Mouse (Mus musculus): ENCODE results near the gene Fjx1.

Fjx1 gene

DNA sequence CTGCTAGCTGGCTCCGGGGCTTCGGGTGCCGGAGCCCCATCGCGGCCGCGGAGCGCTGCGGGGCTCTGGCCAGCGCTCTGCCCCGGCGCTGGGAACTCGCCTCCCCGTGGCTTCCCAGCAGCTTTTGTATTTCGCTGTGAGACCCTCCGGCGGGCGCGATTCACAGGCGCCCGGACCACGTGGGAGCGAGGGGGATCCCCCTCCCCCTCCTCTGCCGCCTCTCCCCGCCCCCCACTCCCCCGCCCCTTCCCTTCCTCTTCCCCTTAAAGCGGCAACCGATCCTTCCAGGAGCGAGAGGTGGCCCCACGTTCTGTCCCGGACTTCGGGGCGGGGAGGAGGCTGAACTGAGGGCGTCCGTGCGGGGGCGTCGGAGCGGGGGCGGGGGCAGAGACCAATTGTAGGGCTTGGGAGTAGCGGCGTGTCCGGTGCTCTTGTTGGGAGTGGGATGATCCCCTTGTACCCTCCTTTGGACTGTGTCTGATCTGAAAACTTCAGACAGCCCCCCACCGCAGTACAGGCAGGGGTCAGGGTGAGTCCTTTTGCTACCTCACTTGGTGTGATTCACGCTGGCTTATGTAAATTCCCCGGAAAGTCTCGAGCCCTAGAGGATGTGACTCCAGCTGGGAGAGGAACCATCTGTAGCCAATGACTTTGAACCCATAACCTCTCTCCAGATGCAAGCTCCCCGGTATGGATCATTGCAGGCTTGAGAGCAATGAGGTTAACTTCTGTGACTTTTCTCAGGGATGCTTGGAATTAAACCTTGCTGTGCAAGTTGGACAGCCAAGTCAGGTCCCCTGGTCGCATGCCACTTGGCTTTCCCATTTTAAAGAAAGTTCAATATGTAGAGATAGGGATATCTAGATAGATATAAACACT, at the start of gene Fjx1:
TSS of gene Fjx1 (minus strand) at position 829 of the 879 bp plus-strand sequence.
- DNase-seq = no peak

DNA sequence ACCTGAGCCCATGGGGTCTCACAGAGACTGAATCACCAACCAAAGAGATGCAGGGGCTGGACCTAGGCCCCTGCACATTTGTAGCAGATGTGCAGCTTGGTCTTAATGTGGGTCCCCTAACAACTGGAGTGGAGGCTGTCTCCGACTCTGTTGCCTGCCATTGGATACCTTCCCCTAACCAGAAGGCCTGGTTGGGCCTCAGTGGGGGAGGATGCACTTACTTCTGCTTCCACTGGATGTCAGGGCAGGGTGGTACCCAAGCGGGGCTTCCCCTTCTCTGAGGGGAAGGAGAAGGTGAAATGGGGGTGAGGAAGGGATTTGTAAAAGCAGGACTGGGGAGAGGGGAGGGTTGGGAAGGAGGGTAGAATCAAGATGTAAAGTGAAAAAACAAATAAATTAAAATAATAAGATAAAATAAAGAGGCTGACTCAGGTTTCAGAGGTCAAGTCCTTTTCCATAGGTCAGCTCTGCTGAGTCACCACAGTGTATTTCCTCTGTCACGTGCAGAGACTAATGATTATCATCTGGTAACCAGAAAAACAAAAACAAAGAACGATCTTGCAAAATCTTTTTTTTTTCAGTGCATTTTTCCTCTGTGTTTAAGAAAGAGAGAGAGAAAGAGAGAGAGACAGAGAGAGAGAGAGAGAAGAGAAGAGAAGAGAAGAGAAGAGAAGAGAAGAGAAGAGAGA, 47.8 kb upstream of the Fjx1 start:
- DNase-seq = no peak

DNA sequence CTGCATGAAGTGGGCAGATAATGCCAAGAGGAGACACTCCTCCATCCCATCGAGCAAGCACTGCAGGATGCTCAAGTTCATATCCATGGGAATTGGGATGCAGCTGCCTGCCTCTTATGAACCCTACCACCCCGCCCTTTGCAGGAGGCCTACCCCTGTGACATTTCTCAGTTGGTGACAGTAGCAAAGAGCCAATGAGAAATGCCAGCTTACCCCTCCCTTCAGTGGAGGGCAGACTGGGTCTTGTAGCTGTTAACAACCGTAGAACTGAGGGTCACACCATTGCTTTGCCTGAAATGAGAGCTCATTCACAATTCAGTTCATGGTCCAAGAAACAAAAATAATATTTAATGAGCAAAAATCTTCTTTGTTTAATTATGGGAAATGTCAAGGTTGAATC, 28.4 kb upstream of the Fjx1 start:
- no peak for DNase-seq

DNA sequence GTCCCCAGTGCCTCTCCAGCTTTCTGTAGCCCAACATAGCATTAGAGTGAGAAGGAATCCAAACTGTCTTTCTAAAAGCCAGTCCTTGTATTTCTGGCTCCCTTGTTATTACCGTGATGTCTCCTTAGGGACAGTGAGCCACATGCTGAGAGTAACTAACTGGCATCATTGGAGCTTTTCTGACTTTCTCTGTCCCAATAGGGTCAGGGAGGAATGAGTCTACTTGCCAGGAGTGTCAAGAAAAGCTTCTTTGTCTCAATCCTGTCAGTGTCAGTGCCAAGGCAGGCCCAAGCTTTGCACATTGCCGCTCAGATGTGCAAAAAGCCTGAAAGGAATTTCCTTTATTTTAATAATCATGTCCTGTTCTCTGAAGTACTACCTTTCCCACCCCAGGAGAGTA, 23.8 kb upstream of the Fjx1 start:
- no peak for DNase-seq

DNA sequence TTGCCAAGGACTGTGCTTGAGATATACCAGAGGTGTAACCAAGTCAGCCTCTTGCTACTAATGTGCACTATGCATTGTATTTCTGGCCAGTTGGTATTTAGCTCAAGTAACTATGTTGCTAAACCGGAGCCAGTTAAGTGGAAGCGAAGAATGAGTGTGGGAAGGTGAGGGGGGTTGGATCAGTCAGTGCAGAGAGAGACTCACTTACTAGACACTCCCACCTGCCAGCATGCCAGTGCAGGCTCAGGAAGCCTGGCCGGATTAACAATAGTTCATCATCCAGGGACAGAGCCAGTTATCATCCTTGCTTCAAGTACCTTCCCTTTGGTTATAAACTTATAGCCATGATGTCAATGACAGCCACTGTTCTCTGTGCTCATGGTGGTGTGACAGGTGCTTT, 16.3 kb upstream of the Fjx1 start:
- DNase-seq = no peak

DNA sequence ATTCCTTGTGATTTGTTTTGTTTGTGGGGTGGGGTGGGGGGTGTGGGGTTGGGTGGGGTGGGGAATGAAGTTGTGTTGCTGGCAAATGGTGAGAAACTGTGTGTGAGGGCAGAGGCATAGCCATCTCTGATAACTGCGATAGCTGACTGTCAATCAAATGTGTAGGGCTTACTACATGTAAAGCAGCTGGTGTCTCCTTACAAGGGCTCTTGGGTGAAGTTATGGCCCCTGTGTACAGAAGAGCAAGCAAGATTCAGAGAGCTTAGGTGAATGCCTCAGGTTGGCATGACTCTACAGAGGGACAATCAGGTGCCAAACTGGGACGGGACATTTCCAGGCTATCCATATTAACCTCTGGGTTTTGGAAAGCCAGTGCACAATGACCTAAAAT, 12.0 kb upstream of the Fjx1 start:
- no peak for DNase-seq

DNA sequence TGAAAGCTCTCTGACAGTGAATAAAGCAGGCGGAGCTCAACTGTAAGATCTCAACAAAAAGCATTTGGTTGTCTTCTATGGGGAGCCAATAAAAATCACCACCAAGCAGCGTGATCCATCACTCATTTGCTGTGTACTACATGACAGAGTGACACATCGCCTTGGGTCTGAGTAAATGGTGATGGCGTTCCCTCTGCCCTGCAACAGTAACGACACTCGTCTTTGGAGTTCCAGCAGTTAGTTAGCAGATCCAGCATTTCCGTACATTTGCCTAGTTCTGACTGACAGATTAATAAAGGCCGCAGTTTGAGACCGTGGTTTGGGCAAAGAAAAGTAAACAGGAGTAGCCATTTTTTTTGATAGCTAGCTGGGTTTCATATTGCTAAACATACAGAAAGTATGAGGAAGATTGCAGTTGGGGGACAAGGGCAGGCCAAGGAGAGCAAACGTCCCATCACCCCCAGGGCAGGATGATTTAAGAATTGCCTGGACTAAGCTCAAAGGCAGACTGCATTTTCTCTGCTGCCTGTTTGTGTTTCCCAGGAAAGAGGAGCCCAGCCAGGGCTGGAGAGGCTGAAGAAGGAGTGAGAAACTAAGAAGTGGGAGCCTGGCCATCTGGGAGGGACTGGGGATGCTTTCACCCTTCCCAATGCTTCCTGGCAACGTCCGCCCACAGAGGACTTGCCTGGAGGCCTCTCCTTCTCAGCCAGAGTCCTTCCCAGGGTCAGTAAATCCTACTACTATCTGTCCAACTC, 11.5 kb upstream of the Fjx1 start:
- peak; percentile 21 for DNase-seq

DNA sequence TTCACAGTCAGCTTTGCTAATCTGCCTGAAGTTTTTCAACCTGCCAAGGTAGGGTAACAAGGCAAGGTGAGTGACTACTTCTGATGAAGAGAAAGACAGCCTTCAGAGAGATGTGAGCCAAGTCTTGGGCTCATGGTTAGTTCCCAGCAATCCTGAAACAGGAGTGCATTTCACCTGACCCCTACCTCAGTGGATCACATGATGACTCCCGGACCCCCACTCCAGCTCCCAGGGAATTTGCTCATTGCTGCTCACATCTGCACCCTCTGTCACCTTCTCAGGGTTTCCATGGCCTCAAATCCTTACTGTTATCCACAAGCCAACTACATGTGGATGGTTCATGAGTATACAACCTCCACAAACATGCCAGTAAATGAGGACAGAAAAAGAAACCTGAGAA, 9.2 kb upstream of the Fjx1 start:
- DNase-seq = no peak

DNA sequence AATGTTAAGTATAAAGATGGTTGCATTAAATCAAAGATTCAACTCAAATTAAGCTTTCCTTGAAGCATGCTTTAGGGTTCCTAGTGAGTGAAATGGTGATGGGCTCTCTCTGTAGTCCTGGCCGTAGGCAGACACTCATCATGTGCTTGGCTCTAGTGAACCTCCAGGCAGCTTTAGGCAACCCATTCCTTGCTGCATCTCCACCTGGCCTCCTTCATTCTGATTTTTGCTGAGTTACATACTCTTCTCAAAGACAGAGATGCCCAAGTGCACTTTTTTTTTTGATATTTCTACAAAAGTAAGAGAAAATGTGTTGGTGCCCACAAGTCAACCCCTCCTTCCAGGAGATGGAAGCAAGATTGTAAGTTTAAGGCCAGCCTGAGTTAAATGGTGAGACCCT, 2.8 kb upstream of the Fjx1 start:
- DNase-seq = no peak

DNA sequence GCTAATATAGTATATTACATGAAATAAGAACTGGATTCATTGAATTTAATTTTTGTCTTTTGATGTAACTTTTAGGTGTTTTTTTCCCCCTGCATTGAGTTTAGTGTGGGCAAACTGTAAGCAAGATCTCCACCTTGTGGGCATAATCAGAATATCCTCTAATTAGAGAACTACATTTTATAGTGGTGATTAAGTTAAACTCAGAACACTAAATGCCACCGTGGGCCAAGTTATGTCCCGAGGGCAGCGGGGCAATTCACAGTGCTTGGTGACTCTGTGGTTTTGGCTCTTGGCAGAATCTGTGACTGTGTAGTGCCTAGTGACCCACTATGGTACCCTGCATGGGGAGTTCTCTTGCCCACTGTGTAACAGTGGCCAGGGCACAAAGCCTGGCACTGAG, 1.1 kb upstream of the Fjx1 start:
- DNase-seq = no peak

DNA sequence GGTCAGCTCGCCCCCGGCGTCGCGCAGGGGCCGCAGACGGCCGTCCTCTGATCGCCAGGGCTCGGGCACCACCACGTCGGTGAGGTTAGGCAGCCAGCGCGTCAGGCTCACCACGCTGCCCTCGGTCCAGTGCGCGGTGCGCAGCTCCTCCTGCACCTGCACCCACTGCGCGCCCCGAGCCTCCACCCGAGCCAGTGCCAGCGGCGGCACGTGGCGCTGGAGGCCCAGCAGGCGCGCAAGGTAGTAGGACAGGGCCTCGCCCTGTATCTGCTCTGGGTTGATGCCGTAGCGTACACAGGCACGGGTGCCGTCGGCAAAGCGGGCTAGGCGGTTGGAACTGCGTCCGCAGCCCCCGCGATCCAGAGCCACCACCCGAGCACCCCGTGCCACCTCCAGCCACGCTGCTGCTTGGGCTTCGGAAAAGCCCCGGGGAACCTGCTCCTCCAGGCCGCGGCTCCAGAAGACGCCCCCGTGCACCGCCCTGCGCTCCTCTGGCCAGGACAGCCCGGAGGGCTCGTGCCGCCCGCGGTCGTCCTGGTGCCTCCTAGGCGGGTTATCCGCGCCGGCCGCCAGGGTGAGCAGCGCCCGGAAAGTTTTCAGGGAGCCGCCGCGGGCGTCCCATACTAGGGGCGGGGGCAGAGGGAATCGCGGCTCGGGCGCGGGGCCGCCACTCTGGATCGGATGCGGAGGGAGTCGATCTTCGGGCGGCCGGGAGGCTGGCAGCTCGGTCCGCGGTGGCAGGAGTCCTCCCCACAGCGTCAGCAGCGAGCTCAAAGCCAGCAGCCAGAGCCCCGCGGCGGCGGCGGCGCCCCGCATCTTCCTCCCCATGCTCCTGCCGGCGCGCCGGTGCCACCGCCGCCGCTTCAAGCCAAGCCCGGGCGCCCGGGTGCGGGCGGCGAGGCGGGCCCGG, 1.3 kb downstream of the Fjx1 start:
- DNase-seq = peak; percentile 61

DNA sequence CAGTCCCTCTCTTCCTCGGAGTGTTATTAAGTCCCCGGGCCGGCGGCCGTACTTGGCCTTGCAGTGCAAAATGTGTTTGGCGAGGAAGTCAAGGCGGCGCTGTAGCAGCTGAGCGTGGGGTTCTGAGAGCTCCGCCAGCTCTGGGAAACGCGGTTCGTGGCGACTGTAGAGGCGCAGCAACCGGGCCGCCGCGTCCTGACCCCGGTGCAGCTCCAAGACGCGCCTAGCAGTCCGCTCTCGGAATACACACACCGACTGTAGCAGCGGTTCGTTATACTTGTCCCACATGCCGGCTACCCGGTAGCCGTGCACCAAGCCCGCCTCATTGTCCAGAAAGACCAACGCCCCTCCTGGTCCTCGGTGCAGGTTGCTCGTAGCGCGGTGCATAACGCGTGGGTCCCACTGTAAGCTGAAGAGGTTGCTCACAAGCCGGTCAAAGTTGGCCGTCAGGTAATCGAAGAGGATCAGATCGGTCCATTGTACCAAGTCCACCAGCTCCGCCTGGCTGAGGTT, 2.0 kb downstream of the Fjx1 start:
- DNase-seq = peak; percentile 65

DNA sequence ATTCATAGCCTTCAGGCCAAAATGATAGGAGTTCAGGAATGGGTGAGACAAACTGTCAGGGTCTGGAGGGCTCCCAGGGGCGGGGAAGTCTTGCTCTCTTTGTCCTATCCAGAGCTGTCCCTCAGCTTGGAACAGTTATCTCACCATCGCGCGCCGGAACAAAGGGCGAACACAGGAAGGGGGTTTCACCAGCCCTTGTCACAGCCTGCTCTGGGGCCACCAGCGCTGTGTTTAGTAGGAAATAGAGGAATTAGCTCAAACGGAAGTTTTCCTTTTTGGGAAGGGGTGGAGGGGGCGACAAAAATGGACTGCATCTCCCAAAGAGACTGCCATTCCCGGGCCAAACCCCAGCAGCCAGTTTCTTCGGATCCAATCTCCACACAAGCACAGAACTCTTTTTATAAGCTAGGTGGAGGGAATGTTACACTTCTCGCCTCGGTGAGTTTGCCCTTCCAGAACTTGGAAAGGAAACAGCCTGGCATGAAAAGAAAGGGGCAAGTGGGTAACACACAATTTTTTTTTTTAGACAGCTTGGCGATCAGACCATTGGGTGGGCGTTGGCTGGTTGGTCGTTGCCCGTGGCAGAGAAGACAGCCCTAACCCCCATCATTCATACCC, 2.6 kb downstream of the Fjx1 start:
- DNase-seq = peak; percentile 21

DNA sequence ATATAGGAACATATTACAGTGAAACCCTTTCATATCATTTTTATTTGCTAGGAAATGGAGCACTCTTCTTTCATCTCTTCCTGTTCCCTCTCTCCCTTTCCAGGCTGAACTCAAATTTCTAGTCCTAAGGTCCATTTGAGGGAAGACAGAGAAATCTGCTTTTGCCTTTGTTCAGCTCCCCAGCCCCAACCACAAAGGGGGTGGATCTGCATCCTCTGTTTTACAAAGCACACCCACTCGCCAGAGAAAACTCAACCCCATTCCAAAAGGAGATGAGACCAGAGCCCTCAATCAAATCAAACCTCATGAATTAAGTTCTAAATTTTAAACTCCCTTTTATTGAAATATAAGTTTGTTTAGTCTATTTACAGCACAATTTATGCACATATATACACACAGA, 3.2 kb downstream of the Fjx1 start:
- DNase-seq = no peak

DNA sequence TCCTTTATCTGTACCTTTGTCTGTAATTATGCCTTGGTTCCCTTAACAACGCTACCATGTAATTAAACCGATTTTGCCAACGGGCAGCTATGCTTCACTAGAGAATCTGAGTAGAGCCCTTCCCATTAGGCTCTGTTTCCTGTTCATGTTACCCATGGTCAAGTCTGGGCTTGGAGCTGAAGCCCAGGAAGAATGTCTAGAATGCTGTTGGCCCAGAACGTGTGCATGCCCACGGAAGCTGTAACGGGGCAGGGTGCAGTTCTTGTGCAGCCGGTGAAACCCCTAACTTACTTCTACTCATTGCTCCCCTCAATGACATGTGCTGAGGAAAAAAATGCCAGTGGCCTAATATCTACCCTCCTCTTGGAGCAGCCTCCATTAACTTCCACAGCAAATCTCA, 4.5 kb downstream of the Fjx1 start:
- DNase-seq = no peak

DNA sequence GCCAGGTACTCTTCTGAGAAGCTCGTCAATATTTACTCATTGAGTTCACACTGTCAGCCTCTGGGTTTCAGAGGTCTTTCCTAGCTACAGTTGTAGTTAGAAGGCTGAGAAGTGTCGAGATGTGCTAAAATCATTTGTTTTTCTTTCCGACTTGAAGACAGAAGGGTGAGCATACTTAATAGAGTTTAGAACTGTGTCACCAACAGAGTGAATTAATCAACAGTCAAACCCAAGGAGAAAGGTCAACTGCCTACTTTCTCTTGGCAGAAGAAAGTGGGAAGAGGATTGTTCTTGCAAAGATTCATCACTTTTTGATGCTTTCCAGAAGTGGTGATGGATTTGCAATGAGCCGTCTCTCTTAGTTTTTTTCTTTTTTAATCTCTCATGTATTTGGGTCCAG, 5.4 kb downstream of the Fjx1 start:
- DNase-seq = no peak

DNA sequence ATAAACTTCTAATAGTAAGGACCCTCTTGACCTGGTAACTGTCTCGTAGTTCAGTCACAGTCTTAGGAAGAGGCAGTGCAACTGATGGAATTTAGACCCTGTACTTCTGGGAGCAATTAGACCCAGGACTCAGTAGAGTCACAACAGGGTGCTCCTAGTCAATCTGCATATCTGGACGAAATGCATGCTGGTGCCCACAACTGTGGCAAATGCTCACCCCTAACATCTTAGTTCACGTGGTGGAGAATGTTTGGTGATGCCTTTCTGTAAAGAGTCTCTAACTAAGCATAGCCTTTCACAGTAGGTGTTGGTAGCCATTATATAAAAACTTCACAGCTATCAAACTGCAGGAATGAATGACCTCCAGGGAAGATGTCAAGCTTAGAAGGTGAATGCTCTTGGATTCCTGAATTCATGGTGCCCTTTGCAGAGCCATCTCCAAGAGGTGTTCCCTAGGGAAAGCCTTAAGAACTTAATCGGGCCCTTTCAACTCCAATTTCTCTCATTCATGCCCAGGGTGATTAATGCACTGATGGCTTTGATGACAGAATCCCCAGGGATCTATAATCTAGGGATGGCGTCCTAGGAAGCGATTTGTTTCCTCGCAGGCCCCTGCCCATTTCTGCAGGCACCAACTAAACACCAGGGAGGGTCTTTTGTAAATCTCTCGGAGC, 14.8 kb downstream of the Fjx1 start:
- DNase-seq = no peak

DNA sequence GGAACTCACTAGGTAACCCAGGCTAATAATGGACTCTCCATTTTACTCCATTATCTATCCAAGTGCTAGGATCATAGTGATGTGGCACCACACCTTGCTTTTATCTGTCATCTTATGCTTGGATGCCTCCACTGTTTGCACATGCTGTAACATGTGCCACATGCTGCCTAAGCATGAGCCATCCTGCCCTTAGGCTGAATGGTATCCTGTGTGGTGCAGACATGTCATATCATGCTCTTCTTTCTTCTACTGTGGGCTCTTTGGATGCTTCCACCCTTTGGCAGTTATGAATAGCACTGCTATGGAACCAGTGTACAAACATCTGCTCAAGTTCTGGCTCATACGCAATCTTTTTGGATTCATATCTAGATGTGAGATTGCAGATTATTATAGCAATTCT, 18.4 kb downstream of the Fjx1 start:
- DNase-seq = no peak

DNA sequence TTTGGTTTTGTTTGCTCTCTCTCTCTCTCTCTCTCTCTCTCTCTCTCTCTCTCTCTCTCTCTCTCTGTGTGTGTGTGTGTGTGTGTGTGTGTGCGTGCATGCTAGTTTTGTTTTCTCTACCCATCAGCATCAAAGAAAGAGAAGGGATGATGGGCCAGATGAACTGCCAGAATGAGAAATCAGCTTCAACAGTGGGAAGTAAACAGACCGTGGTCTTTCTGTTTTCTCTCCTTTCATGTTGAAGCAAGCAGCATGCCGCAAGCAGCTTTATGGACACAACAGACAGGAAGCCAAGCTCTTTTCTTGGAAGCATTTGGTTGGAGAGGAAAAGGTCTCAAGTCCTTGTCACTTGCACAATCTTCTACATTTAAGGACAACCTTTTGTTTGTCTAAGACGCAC, 21.2 kb downstream of the Fjx1 start:
- no peak for DNase-seq

DNA sequence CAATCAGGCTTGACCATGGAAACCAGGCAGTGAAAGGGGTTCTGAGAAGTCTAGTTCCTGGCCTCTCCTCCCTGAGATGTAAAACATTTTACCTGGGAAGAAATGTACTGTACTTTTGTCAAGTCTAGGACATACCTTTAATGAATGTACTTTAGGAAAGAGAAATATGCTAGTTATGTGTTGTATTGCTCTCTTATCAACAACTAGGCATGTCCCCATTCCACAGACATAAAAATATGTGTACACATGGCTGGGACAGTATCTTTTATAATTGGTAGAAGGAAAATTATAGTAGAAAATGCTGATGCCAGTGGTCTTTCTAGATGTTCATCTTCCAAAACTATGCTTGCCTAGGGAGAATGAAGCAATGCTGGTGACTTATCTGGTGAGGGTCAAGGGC, 24.3 kb downstream of the Fjx1 start:
- DNase-seq = no peak

DNA sequence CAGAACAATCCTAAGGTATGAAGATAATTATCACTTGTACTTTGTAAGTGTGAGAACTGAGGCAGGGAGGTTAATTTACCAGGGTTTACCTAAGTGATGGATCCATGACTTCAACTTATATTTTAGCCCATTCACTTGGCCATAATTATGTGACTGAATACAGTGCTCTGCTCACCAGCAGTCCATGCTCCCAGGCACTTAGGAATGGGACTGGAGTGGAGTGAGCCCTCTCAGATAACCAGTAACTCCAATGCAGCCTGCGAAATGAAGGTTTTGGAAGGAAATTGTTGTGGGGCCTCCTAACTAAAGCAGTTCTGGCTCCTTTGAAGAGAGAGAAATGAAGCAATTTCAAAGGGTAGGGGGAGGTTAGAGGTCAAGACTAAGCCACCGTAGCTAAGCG, 25.9 kb downstream of the Fjx1 start:
- DNase-seq = no peak
